Mouse (Mus musculus) E14TG2a.4 (cell line): ENCODE measurements around the gene Rptor.

Source experiments
- H3K27me3 ChIP-seq: 2 replicates; pipeline ENCODE4 v1.6.1; 2014; ENCODE audit warnings: low read length, control low read depth; ENCODE audit not compliant: insufficient read depth
- H3K36me3 ChIP-seq: 2 replicates; pipeline ENCODE4 v1.6.1; 2014; ENCODE audit warnings: low read length, control low read depth; ENCODE audit not compliant: insufficient read depth
- H3K4me1 ChIP-seq: replicated peaks from 2 replicates; pipeline ENCODE4 v1.6.1; 2014; ENCODE audit warnings: low read depth, low read length, control low read depth
- H3K4me3 ChIP-seq: replicated peaks from 2 replicates; pipeline ENCODE4 v1.5.1; 2014; ENCODE audit warnings: mild to moderate bottlenecking, low read length
- H3K9me3 ChIP-seq: 2 replicates; pipeline ENCODE4 v1.6.1; 2014; ENCODE audit warnings: low read length, control low read depth
- CTCF ChIP-seq: conservative IDR thresholded peaks from 2 replicates; pipeline ENCODE4 v1.5.1; 2014; ENCODE audit warnings: low read length
- NANOG ChIP-seq: IDR thresholded peaks from 2 replicates; pipeline ENCODE4 v1.6.1; 2014; ENCODE audit warnings: borderline replicate concordance, low read length, mixed read lengths
- POU5F1 ChIP-seq: IDR thresholded peaks from 2 replicates; pipeline ENCODE4 v1.6.1; 2014; ENCODE audit warnings: low read length, borderline replicate concordance

Gene Rptor

DNA sequence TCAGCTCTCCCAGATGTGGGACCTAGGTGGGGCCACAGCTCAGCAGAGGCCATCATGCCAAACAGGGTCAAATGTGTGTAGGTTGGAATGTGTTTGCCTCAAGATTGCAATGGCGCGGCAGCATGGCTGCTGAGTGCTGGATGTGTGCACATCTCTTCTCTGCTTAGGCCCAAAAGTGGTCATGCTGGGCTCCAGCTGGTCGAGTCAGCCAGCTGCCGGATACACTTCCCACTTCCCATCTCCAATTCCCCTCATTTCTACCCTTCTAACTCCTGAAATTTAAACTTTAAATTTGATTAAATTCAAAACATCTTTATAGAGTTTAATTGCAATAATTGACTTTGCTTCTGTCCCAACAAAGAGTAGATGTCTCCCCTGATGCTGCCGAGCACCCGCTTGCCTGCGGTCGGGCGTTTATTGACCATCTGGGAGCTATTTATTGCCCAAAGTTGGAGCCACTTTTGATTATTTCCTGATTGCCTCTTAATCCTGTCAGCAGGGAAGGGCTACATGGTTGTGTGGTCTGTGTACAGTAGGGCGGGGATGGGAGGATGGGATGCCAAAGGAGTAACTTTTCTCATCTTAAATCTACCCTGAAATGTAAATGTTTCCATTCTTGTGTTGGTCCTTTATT lies 206.1 kb downstream of the Rptor start:
- Histone ChIP-seq H3K27me3 (no peaks in the 10 kb centered on the region), H3K4me3 (no peak overlapping the region), H3K9me3 (peaks cover 10% of the 10 kb centered on the region), H3K4me1 (no peaks in the 10 kb centered on the region), H3K36me3 (peaks cover 88% of the 10 kb centered on the region)
- TF ChIP-seq POU5F1: no peak
- TF ChIP-seq CTCF: no peak
- no peak for TF ChIP-seq NANOG

- Histone ChIP-seq H3K27me3 (no peaks in the 10 kb centered on the region), H3K9me3 (peaks cover 16% of the 10 kb centered on the region), H3K36me3 (peaks cover 92% of the 10 kb centered on the region), H3K4me1 (no peaks in the 10 kb centered on the region), H3K4me3 (no peak overlapping the region)
- no peak for TF ChIP-seq POU5F1
- TF ChIP-seq CTCF: no peak
- TF ChIP-seq NANOG: no peak
Measured at GRCm38 (mm10) chr11:119809309-119809708, 206.6 kb downstream of the Rptor start.

- Histone ChIP-seq H3K4me1 (no peaks in the 10 kb centered on the region), H3K27me3 (no peaks in the 10 kb centered on the region), H3K9me3 (peaks cover 18% of the 10 kb centered on the region), H3K4me3 (no peak overlapping the region), H3K36me3 (peaks cover 93% of the 10 kb centered on the region)
- TF ChIP-seq CTCF: no peak
- no peak for TF ChIP-seq POU5F1
- no peak for TF ChIP-seq NANOG
Measured at GRCm38 (mm10) chr11:119811022-119811421, 208.3 kb downstream of the Rptor start.

DNA sequence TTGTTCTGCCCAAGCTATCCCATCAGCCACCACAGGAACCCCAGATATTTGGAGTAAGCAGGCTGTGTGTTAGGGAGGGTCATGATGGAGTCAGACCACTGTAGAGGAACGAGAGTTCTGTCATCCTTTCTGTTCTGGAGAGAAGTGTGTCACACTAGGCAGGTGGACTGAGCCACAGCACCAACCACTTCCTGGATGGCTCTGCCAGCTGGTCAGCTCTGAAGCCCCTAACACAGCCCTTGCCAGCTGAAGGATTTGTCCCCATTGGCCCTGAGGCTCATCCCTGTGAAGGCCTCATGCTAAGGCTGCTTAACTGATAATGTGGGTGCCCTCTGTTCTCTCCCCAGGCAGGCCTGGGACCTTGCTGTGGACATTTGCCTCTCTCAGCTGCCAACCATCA lies 208.9 kb downstream of the Rptor start:
- TF ChIP-seq NANOG: no peak
- no peak for TF ChIP-seq CTCF
- no peak for TF ChIP-seq POU5F1
- peaks cover 18% of the 10 kb centered on the region for H3K9me3 ChIP-seq
- H3K27me3 ChIP-seq: no peaks in the 10 kb centered on the region
- peaks cover 98% of the 10 kb centered on the region for H3K36me3 ChIP-seq
- H3K4me3 ChIP-seq: no peak overlapping the region
- no peaks in the 10 kb centered on the region for H3K4me1 ChIP-seq

DNA sequence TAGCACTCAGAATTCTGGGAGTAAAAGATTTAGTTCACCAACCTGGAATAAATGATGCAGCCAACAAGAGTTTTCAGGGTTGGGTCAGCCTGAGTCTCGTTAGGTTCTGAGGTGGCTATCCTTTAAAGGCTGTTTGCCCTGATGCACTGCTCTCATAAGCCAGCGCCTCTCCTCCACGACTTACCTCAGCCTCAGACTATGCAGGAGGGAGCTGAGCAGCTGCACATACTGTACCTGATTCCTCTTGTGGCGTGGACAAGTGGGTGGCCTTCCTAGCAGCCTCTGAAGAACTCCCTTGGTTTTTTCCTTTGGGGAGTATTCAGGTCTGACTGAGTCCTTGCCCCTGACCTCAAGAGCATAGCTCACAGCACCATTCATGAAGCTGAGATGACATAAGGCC lies 209.4 kb downstream of the Rptor start:
- Histone ChIP-seq H3K4me3 (no peak overlapping the region), H3K4me1 (no peaks in the 10 kb centered on the region), H3K27me3 (no peaks in the 10 kb centered on the region), H3K36me3 (peaks cover 98% of the 10 kb centered on the region), H3K9me3 (peaks cover 18% of the 10 kb centered on the region)
- TF ChIP-seq NANOG (no peak), CTCF (no peak), POU5F1 (no peak)

DNA sequence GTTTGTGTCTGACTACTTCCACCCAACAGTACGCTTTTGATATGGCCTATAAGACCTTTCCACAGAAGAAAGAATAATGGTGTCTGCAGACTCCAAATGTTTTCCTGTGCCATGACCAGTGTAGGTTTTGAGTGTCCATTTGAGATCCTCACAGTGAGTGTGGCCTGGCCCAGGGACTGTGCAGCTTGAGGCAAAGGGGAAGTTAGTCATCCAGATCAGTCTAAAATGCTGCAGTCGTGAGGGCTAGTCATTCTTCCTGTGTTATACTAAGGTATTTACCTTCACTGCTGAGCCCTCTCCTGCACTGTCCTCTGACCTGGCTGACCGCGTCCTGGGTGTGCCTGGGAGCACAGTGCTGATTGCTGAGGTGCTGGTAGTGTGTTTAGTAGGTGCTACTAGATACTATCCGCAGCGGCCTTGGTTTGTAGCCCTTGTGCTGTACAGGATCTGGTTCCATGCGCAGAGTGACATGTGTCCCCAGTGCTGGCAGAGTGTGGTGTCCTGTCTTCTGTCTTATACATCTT lies 211.4 kb downstream of the Rptor start:
- peaks cover 100% of the 10 kb centered on the region for H3K36me3 ChIP-seq
- H3K27me3 ChIP-seq: no peaks in the 10 kb centered on the region
- peaks cover 18% of the 10 kb centered on the region for H3K9me3 ChIP-seq
- H3K4me1 ChIP-seq: 0 out of 2 replicates have a peak, but pooled peaks cover 4% of the 10 kb centered on the region
- TF ChIP-seq CTCF (no peak), POU5F1 (no peak), NANOG (no peak)
- no peak overlapping the region for H3K4me3 ChIP-seq

DNA sequence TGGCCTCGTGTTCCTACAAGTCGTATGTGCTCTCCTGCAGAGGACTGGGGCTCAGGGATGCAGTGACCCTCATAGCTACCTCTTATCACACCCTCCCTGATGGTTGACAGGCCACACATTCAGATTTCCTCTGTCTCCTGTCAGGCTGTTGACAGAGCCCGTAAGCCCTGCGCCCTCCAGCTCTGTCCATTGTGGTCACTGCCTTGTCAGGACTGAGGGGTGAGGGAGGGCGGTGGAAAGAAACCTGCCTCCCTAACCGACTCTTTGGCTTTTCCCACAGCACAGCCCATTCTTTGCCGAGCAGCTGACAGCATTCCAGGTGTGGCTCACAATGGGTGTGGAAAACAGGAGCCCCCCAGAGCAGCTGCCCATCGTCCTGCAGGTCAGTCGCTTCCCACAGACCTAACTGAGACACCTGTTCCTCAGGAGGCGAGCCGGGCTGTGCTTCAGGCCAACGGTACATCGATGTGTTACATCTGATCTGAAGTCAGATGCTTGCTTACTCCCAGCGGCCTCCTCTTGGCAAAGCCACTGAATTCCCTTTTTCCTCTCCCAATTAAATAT lies 214.2 kb downstream of the Rptor start:
- peaks cover 18% of the 10 kb centered on the region for H3K9me3 ChIP-seq
- H3K4me3 ChIP-seq: no peak overlapping the region
- peaks cover 97% of the 10 kb centered on the region for H3K36me3 ChIP-seq
- H3K4me1 ChIP-seq: 0 out of 2 replicates have a peak, but pooled peaks cover 4% of the 10 kb centered on the region
- H3K27me3 ChIP-seq: no peaks in the 10 kb centered on the region
- no peak for TF ChIP-seq NANOG
- no peak for TF ChIP-seq CTCF
- TF ChIP-seq POU5F1: no peak

DNA sequence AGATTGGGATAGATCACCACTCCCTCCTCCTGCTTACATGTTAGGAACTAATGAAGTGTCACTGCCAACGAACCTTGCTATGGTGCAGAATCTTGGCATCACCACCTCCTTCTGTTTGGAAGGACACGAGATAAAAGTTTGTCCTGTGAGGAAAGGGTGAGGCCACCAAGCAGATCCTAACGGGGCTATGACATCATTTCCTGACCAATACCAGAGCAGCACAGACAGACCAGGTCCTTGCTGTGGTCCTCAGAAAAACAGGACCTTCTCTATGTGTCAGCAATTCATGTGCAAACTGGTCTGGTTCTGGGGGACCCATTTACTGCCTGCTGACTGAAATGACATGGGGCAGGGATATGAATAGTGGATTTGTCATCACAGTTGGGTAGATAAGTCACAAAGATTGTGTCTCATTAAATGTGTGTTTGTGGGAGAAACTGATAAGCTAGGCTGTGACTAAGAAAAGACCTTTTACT lies 214.7 kb downstream of the Rptor start:
- Histone ChIP-seq H3K36me3 (peaks cover 97% of the 10 kb centered on the region), H3K9me3 (peaks cover 18% of the 10 kb centered on the region), H3K4me1 (0 out of 2 replicates have a peak, but pooled peaks cover 4% of the 10 kb centered on the region), H3K27me3 (no peaks in the 10 kb centered on the region), H3K4me3 (no peak overlapping the region)
- TF ChIP-seq CTCF: no peak
- TF ChIP-seq NANOG: no peak
- no peak for TF ChIP-seq POU5F1

DNA sequence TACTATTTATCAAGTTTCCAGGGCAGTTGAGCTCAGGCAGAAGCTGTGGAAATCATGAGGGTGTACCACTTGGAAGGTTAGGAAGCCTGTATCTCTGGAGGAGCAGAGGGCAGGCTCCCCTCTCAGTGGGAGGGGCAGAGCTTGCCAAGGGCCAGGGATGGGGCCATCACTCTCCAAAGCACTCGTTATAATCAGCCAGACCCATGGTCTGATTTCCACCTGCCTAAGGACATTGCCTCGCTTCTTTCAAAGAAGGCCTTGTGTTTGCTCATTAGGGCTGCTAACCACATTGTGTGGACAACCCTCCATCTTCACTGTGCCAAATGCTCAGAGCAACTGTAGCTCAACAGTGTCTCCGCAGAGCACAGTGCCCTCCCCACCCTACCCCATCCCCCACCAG lies 215.2 kb downstream of the Rptor start:
- no peak for TF ChIP-seq POU5F1
- Histone ChIP-seq H3K27me3 (no peaks in the 10 kb centered on the region), H3K4me1 (0 out of 2 replicates have a peak, but pooled peaks cover 4% of the 10 kb centered on the region), H3K36me3 (peaks cover 97% of the 10 kb centered on the region), H3K4me3 (no peak overlapping the region), H3K9me3 (peaks cover 16% of the 10 kb centered on the region)
